19 mouse cellular contexts compared by ENCODE assay signal in the genomic region with DNA sequence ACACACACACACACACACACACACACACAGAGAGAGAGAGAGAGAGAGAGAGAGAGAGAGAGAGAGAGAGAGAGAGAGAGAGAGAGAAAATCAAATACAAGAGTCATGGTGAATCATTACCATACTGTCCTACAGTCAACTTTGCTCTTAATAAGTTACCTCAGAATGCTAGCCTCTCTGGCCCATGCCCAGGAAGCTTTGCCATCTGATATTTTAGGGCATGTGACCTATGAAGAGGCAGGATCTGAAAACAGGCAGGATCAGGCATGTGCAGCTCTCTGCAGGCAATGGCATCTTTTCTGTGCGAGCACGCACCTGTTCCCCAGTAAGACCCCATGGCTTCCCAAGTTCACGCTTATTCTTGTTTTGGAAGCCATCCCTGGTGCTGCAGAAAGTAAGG. TPM values are rescaled to one million over a fixed set of nuclear protein-coding genes. Genes with fewer than 3 reads are reported as not detected.
DNase-seq lines count a peak whose midpoint lies in the region; ATAC-seq lines count a peak whose summit lies in the region.
"Had no signal": no experiment of that assay in that cellular context is flagged by ENCODE, and none has a peak within 500 bp of the region (broad histone marks: within the 10 kb centered on the region; RNA-seq: fewer than 3 reads in every experiment).

No protein-coding gene starts in this region.

- peak; percentile 59 for DNase-seq in adrenal gland, postnatal 14 days
- no peak for DNase-seq in adrenal gland, postnatal 25 days
- DNase-seq in urinary bladder, postnatal 14 days (ENCODE audit: low spot score) = peak; percentile 68
- DNase-seq in urinary bladder, postnatal 10 days (ENCODE audit: low spot score) = no peak
- peak; percentile 73 for DNase-seq in kidney, postnatal 10 days
- DNase-seq in testis, postnatal 10 days (ENCODE audit: low spot score) = no peak
- no peak for DNase-seq in layer of hippocampus, adult 18-20 months (ENCODE audit: low spot score in 2 of 2)
- DNase-seq: cerebellum, adult 9-11 months; gastrocnemius, postnatal 14 days; right cerebral cortex, adult 18-20 months; thymus, adult 18-20 months had no signal

- ATAC-seq in frontal cortex, adult (ENCODE audit: low TSS enrichment) = no peak
- ATAC-seq: lung, postnatal 0 days; midbrain, embryonic 16.5 days had no signal

RNA-seq across cellular contexts. Expression of gene Gm47289, which starts 1.7 kb away (rescaled TPM):
- total RNA-seq in adrenal gland, postnatal 14 days (2021) = not detected in 2 replicates
- total RNA-seq in adrenal gland, postnatal 25 days (2021) = not detected in 2 replicates
- not detected for total RNA-seq in layer of hippocampus, adult 18-20 months (2021)
- total RNA-seq: adrenal gland, postnatal 36 days; CH12.LX; gastrocnemius, postnatal 14 days; heart, adult 8-10 months; layer of hippocampus, postnatal 14 days; left cerebral cortex, postnatal 14 days had no signal

RNA-seq across cellular contexts. Expression of gene Acaa1b, which starts 3.8 kb away (rescaled TPM):
- 16.6 and 62.6 TPM in 2 replicates for total RNA-seq in adrenal gland, postnatal 14 days (2021)
- total RNA-seq in adrenal gland, postnatal 25 days (2021) = 10.8 and 12.1 TPM in 2 replicates
- 1 to 10 TPM; 1.1 TPM for total RNA-seq in layer of hippocampus, adult 18-20 months (2021)

RNA-seq across cellular contexts. Expression of gene Slc22a13, which starts 48.2 kb away (rescaled TPM):
- total RNA-seq in adrenal gland, postnatal 14 days (2021) = not detected in 2 replicates
- total RNA-seq in adrenal gland, postnatal 25 days (2021) = not detected in 2 replicates
- not detected for total RNA-seq in layer of hippocampus, adult 18-20 months (2021)
- total RNA-seq: adrenal gland, postnatal 36 days; CH12.LX; gastrocnemius, postnatal 14 days; heart, adult 8-10 months had no signal

RNA-seq across cellular contexts. Expression of gene Dlec1, which starts 58.4 kb away (rescaled TPM):
- 1.5 and 1.7 TPM in 2 replicates for total RNA-seq in adrenal gland, postnatal 14 days (2021)
- total RNA-seq in adrenal gland, postnatal 25 days (2021) = 1.1 and 3.0 TPM in 2 replicates
- total RNA-seq in layer of hippocampus, adult 18-20 months (2021) = 1 to 10 TPM; 2.8 to 3.3 TPM

Comparison
In these comparisons a context has a peak if more than half of its experiments do, and no peak if none do; other contexts are left out.
1. DNase-seq: peak in adrenal gland, postnatal 14 days (single experiment), urinary bladder, postnatal 14 days (single experiment) and kidney, postnatal 10 days (single experiment); none in adrenal gland, postnatal 25 days (single experiment), urinary bladder, postnatal 10 days (single experiment), testis, postnatal 10 days (single experiment) and layer of hippocampus, adult 18-20 months (0 of 2).